Mouse (Mus musculus): Measurements from ENCODE around the gene Hibadh. TPM values are rescaled to one million over a fixed set of nuclear protein-coding genes. Genes with fewer than 3 reads are reported as not detected.

The Hibadh gene
- polyA plus RNA-seq, 1 experiment, result 37.5 TPM

- Histone ChIP-seq H3K4me3 (replicated peaks; ENCODE audit: extremely low read depth, low read depth, low read length) (no peak overlapping the region), H3K4me1 (ENCODE audit: control insufficient read depth, insufficient read depth, low read length) (no peaks in the 10 kb centered on the region)
- no peak for DNase-seq
- 38% methylated on average over 4 of the region's 4 CpGs for WGBS
- TF ChIP-seq CTCF (IDR thresholded peaks at IDR 0.05; ENCODE audit: insufficient read depth, low read length) (no peak), POLR2A (IDR thresholded peaks at IDR 0.05; ENCODE audit: borderline replicate concordance, extremely low read depth, low read depth, low read length) (no peak)
Measured at GRCm38 (mm10) chr6:52544376-52544775, 95.8 kb downstream of the Hibadh start.

DNA sequence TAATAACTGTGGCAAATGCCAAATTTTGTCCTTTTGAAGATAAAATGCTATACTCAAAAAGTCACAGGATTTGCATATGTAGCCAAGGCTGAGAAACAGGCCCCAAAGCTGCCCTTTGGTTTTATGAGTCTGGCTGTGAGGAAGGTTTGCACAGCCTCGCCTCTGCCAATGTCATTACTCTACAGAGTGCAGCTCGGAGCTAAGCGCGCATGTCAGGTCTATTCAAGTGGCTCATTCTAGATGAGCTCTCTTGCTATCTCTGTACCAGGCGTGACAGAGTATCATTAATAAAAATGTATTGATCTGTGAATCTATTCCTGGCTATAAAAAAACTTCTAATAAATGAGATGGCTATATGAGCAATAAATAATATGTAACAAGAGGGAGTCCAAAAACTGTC lies 97.7 kb downstream of the Hibadh start:
- DNase-seq, result no peak
- no peak overlapping the region for H3K4me3 ChIP-seq (replicated peaks; ENCODE audit: extremely low read depth, low read depth, low read length)
- TF ChIP-seq POLR2A (IDR thresholded peaks at IDR 0.05; ENCODE audit: borderline replicate concordance, extremely low read depth, low read depth, low read length) (no peak), CTCF (IDR thresholded peaks at IDR 0.05; ENCODE audit: insufficient read depth, low read length) (no peak)
- WGBS, result 91% methylated on average over 5 of the region's 5 CpGs
- H3K4me1 ChIP-seq (ENCODE audit: control insufficient read depth, insufficient read depth, low read length), result no peaks in the 10 kb centered on the region

DNA sequence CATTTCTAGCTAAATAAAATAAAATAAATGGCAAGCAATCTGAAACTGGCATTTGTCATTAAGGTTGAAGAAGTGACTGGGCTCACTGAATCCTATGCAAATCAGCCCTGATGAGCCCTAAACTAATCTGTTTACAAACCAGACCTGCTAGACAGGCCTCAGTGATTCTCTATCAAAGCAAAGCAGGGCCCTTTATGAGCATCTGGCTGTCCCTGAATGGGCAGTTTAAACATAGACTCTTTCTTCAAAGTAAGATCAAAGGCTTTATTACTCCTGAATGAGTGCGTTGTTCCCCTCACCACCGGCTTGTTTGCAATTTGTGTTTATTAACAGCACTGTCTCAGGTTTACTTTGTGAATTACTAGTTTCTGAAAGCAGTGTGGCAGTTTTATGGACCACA lies 100.3 kb downstream of the Hibadh start:
- WGBS, result 63% methylated on average over 2 of the region's 2 CpGs
- DNase-seq, result no peak
- TF ChIP-seq CTCF (IDR thresholded peaks at IDR 0.05; ENCODE audit: insufficient read depth, low read length) (no peak), POLR2A (IDR thresholded peaks at IDR 0.05; ENCODE audit: borderline replicate concordance, extremely low read depth, low read depth, low read length) (no peak)
- Histone ChIP-seq H3K4me1 (ENCODE audit: control insufficient read depth, insufficient read depth, low read length) (no peaks in the 10 kb centered on the region), H3K4me3 (replicated peaks; ENCODE audit: extremely low read depth, low read depth, low read length) (no peak overlapping the region)

GRCm38 (mm10) chr6:52535072-52535704 lies 105.0 kb downstream of the Hibadh start:
- TF ChIP-seq CTCF (IDR thresholded peaks at IDR 0.05; ENCODE audit: insufficient read depth, low read length), result no peak
- no peak for TF ChIP-seq POLR2A (IDR thresholded peaks at IDR 0.05; ENCODE audit: borderline replicate concordance, extremely low read depth, low read depth, low read length)
- WGBS, result 85% methylated on average over 11 of the region's 11 CpGs

GRCm38 (mm10) chr6:52532144-52532492 lies 108.1 kb downstream of the Hibadh start:
- 75% methylated on average over 8 of the region's 8 CpGs for WGBS
- TF ChIP-seq POLR2A (IDR thresholded peaks at IDR 0.05; ENCODE audit: borderline replicate concordance, extremely low read depth, low read depth, low read length) (no peak), CTCF (IDR thresholded peaks at IDR 0.05; ENCODE audit: insufficient read depth, low read length) (no peak)
- DNase-seq, result no peak
- H3K4me1 ChIP-seq (ENCODE audit: control insufficient read depth, insufficient read depth, low read length), result no peaks in the 10 kb centered on the region
- no peak overlapping the region for H3K4me3 ChIP-seq (replicated peaks; ENCODE audit: extremely low read depth, low read depth, low read length)

More at GRCm38 (mm10) chr6:52535072-52535704, 105.0 kb downstream of the Hibadh start:
- no peak overlapping the region for H3K4me3 ChIP-seq (replicated peaks; ENCODE audit: extremely low read depth, low read depth, low read length)
- H3K4me1 ChIP-seq (ENCODE audit: control insufficient read depth, insufficient read depth, low read length), result no peaks in the 10 kb centered on the region
- no peak for DNase-seq

DNA sequence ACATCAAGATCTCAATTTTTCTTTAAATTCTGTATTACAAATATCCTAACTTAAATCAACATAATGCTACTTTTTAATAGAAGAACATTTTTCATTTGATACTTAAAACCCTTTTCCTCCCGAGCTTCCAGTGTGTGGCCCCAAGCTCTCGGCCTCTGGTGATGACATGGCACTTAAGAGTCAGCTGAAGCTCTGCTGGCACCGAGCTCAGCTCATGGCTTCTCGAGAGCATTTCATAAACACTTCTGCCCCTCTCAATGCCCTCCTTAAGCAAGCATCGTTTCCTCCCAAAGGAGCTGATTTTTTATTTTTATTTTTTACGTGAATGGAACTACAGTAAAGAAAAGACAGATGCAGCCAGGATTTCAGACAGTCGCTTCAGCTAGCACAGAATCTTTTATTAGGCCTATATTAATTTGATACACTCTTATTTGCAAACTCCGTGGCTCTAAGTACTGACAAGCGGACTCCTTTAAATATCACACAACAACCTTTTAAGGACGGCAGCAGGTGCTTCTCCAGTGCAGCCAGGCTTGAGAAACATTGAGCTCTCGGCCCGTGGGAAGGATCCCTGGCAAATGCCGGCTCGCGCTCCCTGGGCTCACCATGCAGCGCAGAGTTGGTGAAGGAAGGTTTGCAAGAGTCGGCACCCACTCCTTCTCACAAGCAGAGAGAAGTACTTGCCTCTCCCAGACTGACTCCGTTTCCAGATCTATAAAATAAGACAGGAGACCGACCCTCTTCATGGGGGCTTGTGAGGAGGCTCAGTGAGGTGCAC lies 108.6 kb downstream of the Hibadh start:
- H3K4me3 ChIP-seq (replicated peaks; ENCODE audit: extremely low read depth, low read depth, low read length), result no peak overlapping the region
- WGBS, result 67% methylated on average over 19 of the region's 19 CpGs
- TF ChIP-seq POLR2A (IDR thresholded peaks at IDR 0.05; ENCODE audit: borderline replicate concordance, extremely low read depth, low read depth, low read length) (no peak), CTCF (IDR thresholded peaks at IDR 0.05; ENCODE audit: insufficient read depth, low read length) (no peak)
- DNase-seq, result no peak
- H3K4me1 ChIP-seq (ENCODE audit: control insufficient read depth, insufficient read depth, low read length), result no peaks in the 10 kb centered on the region

GRCm38 (mm10) chr6:52530861-52531260 lies 109.3 kb downstream of the Hibadh start:
- TF ChIP-seq CTCF (IDR thresholded peaks at IDR 0.05; ENCODE audit: insufficient read depth, low read length) (no peak), POLR2A (IDR thresholded peaks at IDR 0.05; ENCODE audit: borderline replicate concordance, extremely low read depth, low read depth, low read length) (no peak)
- H3K4me3 ChIP-seq (replicated peaks; ENCODE audit: extremely low read depth, low read depth, low read length), result no peak overlapping the region
- no peak for DNase-seq
- H3K4me1 ChIP-seq (ENCODE audit: control insufficient read depth, insufficient read depth, low read length), result no peaks in the 10 kb centered on the region
- WGBS, result 89% methylated on average over 10 of the region's 10 CpGs

DNA sequence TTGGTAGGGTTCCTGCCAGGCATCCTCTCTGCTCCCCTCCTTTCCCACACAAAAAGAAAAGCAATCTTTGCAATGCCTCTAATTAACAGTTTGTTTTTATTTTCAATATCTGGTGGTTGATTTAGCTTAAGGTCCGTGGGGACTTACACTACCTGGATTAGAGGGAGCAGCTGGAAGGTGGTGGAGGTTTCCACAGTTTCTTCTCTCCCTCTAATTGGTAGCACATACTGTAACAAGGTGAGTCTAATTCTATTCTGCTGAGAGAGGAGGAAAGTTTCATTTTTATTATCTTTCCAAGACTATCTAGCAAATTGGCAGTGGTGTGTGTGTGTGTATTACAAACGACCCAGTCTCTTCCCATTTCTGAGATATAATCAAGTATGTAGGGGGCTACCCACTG lies 116.0 kb downstream of the Hibadh start:
- no peak overlapping the region for H3K4me3 ChIP-seq (replicated peaks; ENCODE audit: extremely low read depth, low read depth, low read length)
- DNase-seq, result no peak
- peaks cover 4% of the 10 kb centered on the region for H3K4me1 ChIP-seq (ENCODE audit: control insufficient read depth, insufficient read depth, low read length)
- 50% methylated on average over 2 of the region's 2 CpGs for WGBS
- TF ChIP-seq CTCF (IDR thresholded peaks at IDR 0.05; ENCODE audit: insufficient read depth, low read length) (no peak), POLR2A (IDR thresholded peaks at IDR 0.05; ENCODE audit: borderline replicate concordance, extremely low read depth, low read depth, low read length) (no peak)

- 71% methylated on average over 10 of the region's 10 CpGs for WGBS
- DNase-seq, result no peak
- Histone ChIP-seq H3K4me1 (ENCODE audit: control insufficient read depth, insufficient read depth, low read length) (peaks cover 4% of the 10 kb centered on the region), H3K4me3 (replicated peaks; ENCODE audit: extremely low read depth, low read depth, low read length) (no peak overlapping the region)
- TF ChIP-seq CTCF (IDR thresholded peaks at IDR 0.05; ENCODE audit: insufficient read depth, low read length), result no peak
- TF ChIP-seq POLR2A (IDR thresholded peaks at IDR 0.05; ENCODE audit: borderline replicate concordance, extremely low read depth, low read depth, low read length), result no peak
Measured at GRCm38 (mm10) chr6:52518704-52519103, 121.5 kb downstream of the Hibadh start.

- 86% methylated on average over 5 of the region's 5 CpGs for WGBS
- TF ChIP-seq CTCF (IDR thresholded peaks at IDR 0.05; ENCODE audit: insufficient read depth, low read length) (no peak), POLR2A (IDR thresholded peaks at IDR 0.05; ENCODE audit: borderline replicate concordance, extremely low read depth, low read depth, low read length) (no peak)
Measured at GRCm38 (mm10) chr6:52517272-52517671, 122.9 kb downstream of the Hibadh start.

More at GRCm38 (mm10) chr6:52517272-52517671, 122.9 kb downstream of the Hibadh start:
- no peak for DNase-seq
- H3K4me1 ChIP-seq (ENCODE audit: control insufficient read depth, insufficient read depth, low read length), result no peaks in the 10 kb centered on the region; the same call in 1 of the 2 replicates
- no peak overlapping the region for H3K4me3 ChIP-seq (replicated peaks; ENCODE audit: extremely low read depth, low read depth, low read length)
